Mouse (Mus musculus) bone marrow macrophage, adult 2 months (primary cell): ENCODE data around the gene Tuba4a.

Source experiments
- CTCF ChIP-seq: IDR thresholded peaks from 2 replicates; pipeline ENCODE4 v1.5.1; 2012; ENCODE audit warnings: low read depth, mild to moderate bottlenecking, low read length, moderate library complexity
- POLR2A ChIP-seq: IDR thresholded peaks from 2 replicates; pipeline ENCODE4 v1.6.1; 2012; ENCODE audit warnings: mild to moderate bottlenecking, low read depth, low read length, borderline replicate concordance

DNA sequence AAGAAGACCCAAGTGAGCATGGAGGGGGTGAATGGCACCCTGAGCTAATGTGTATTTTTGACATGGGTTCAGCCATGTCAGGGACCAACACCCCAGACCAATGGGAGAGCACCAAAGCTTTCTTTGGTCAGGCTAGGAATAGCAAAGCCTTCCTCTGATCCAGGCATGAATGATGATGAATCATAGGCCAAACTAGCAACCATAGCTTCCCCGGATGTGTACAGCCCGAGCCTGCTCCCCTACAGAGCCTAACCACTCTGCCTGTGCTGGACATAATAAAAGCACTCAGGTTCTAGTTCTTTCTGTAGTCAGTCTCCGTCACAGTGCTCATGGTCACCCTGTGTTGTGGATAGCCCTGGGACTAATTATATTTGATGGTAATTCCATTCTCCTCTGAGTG, 1.9 kb upstream of the Tuba4a start:
- no peak for TF ChIP-seq POLR2A
- no peak for TF ChIP-seq CTCF
